Mouse (Mus musculus) CH12.LX (cell line): ENCODE results near the gene Anxa1. TPM values are rescaled to one million over a fixed set of nuclear protein-coding genes. Genes with fewer than 3 reads are reported as not detected.

Experiments
- DNase-seq: peaks from one replicate; pipeline ENCODE4 v3.0.0-alpha.2; 2013; ENCODE audit errors: extremely low read depth
- H3K27ac ChIP-seq: 2 replicates; pipeline ENCODE4 v1.5.1; 2012; ENCODE audit warnings: low read depth, mild to moderate bottlenecking, control low read depth, moderate library complexity; ENCODE audit not compliant: insufficient read depth
- H3K27me3 ChIP-seq: replicated peaks from 2 replicates; pipeline ENCODE3; 2012; ENCODE audit warnings: inconsistent platforms
- H3K36me3 ChIP-seq, 2 experiments: replicated peaks in 1 of 2; 2 replicates each; pipeline versions ENCODE3 to v1.6.1; 2012; ENCODE audit warnings: inconsistent platforms in 1 of 2, low read length in 1 of 2, mild to moderate bottlenecking in 1 of 2, mixed read lengths in 1 of 2, moderate library complexity in 1 of 2; ENCODE audit not compliant: control insufficient read depth in 1 of 2, insufficient read depth in 1 of 2
- H3K4me1 ChIP-seq, 2 experiments: 2 replicates each; pipeline ENCODE4 v1.6.1; 2012; ENCODE audit warnings: inconsistent platforms in 1 of 2, moderate library complexity in 1 of 2; ENCODE audit not compliant: insufficient read depth in 2 of 2, control insufficient read depth in 1 of 2
- H3K4me2 ChIP-seq: 2 replicates; pipeline ENCODE4 v1.6.1; 2012; ENCODE audit warnings: low read depth, mild to moderate bottlenecking, control low read depth; ENCODE audit not compliant: poor library complexity, insufficient read depth, severe bottlenecking
- H3K4me3 ChIP-seq, 3 experiments: fragments of 150-350 bp in 1 of 3; sonication (generic) in 1 of 3; replicated peaks in 1 of 3; 2 replicates each; pipeline versions ENCODE3 to v1.5.1; 2011 to 2012; ENCODE audit warnings: low read depth in 2 of 3, low read length in 2 of 3, mild to moderate bottlenecking in 2 of 3, moderate library complexity in 2 of 3, control low read depth in 1 of 3, improper control_type of control experiment in 1 of 3, inconsistent platforms in 1 of 3, mixed read lengths in 1 of 3; ENCODE audit not compliant: poor library complexity in 1 of 3
- H3K79me2 ChIP-seq: replicated peaks from 2 replicates; pipeline ENCODE4 v1.6.1; 2012; ENCODE audit warnings: mild to moderate bottlenecking, moderate library complexity; ENCODE audit not compliant: control insufficient read depth, poor library complexity, insufficient read depth, severe bottlenecking; ENCODE audit errors: extremely low read depth
- H3K9ac ChIP-seq: 2 replicates; pipeline ENCODE4 v1.6.1; 2012; ENCODE audit warnings: low read depth, mild to moderate bottlenecking, control low read depth, moderate library complexity; ENCODE audit not compliant: insufficient read depth
- H3K9me3 ChIP-seq: replicated peaks from 2 replicates; pipeline ENCODE3; 2012; ENCODE audit warnings: low read length, inconsistent platforms, mixed read lengths
- BHLHE40 ChIP-seq: IDR thresholded peaks from 2 replicates; pipeline ENCODE4 v1.6.1; 2011; ENCODE audit warnings: mild to moderate bottlenecking, low read depth, low read length, improper control_type of control experiment
- CHD1 ChIP-seq: IDR thresholded peaks from 2 replicates; pipeline ENCODE4 v1.6.1; 2012; ENCODE audit warnings: low read depth, low read length, improper control_type of control experiment, inconsistent platforms
- CTCF ChIP-seq, 2 experiments: IDR thresholded peaks in 1 of 2; conservative IDR thresholded peaks in 1 of 2; 2 replicates each; pipeline ENCODE4 v1.5.1; 2011 to 2012; ENCODE audit warnings: low read depth in 2 of 2, low read length in 2 of 2, improper control_type of control experiment in 1 of 2, inconsistent platforms in 1 of 2, mild to moderate bottlenecking in 1 of 2, moderate library complexity in 1 of 2
- ETS1 ChIP-seq: conservative IDR thresholded peaks from 2 replicates; pipeline ENCODE4 v1.6.1; 2012; ENCODE audit warnings: low read depth, mild to moderate bottlenecking, inconsistent platforms, low read length, improper control_type of control experiment, moderate library complexity
- HCFC1 ChIP-seq: IDR thresholded peaks from 2 replicates; pipeline ENCODE4 v1.6.1; 2012; ENCODE audit warnings: low read depth, mild to moderate bottlenecking, inconsistent platforms, low read length, improper control_type of control experiment
- IRF4 ChIP-seq: IDR thresholded peaks from 2 replicates; pipeline ENCODE4 v1.6.1; 2014; ENCODE audit warnings: low read depth, mild to moderate bottlenecking, inconsistent platforms, low read length, improper control_type of control experiment
- JUN ChIP-seq: IDR thresholded peaks from 2 replicates; pipeline ENCODE4 v1.6.1; 2011; ENCODE audit warnings: low read depth, mild to moderate bottlenecking, low read length, improper control_type of control experiment, moderate library complexity; ENCODE audit not compliant: insufficient read depth
- JUND ChIP-seq: conservative IDR thresholded peaks from 2 replicates; pipeline ENCODE4 v1.6.1; 2011; ENCODE audit warnings: low read depth, low read length, improper control_type of control experiment
- KAT2A ChIP-seq: IDR thresholded peaks from 2 replicates; pipeline ENCODE4 v1.6.1; 2012; ENCODE audit warnings: low read length, improper control_type of control experiment, inconsistent platforms; ENCODE audit not compliant: insufficient replicate concordance
- MAX ChIP-seq: IDR thresholded peaks from 2 replicates; pipeline ENCODE4 v1.6.1; 2011; ENCODE audit warnings: low read length, improper control_type of control experiment
- MAZ ChIP-seq: IDR thresholded peaks from 2 replicates; pipeline ENCODE4 v1.6.1; 2012; ENCODE audit warnings: low read depth, mild to moderate bottlenecking, inconsistent platforms, low read length, improper control_type of control experiment, moderate library complexity
- MXI1 ChIP-seq: IDR thresholded peaks from 2 replicates; pipeline ENCODE4 v1.6.1; 2011; ENCODE audit warnings: mild to moderate bottlenecking, low read depth, low read length, improper control_type of control experiment
- NRF1 ChIP-seq: IDR thresholded peaks from 2 replicates; pipeline ENCODE4 v1.6.1; 2014; ENCODE audit warnings: low read depth, mild to moderate bottlenecking, inconsistent platforms, low read length, improper control_type of control experiment, moderate library complexity
- PAX5 ChIP-seq: IDR thresholded peaks from 2 replicates; pipeline ENCODE4 v1.6.1; 2012; ENCODE audit warnings: low read length, inconsistent platforms, mixed read lengths
- POLR2AphosphoS2 ChIP-seq: IDR thresholded peaks from 2 replicates; pipeline ENCODE4 v1.6.1; 2011; ENCODE audit warnings: low read depth, low read length, improper control_type of control experiment
- RAD21 ChIP-seq: IDR thresholded peaks from 2 replicates; pipeline ENCODE4 v1.6.1; 2011; ENCODE audit warnings: low read depth, mild to moderate bottlenecking, low read length, improper control_type of control experiment, moderate library complexity
- SIN3A ChIP-seq: IDR thresholded peaks from 2 replicates; pipeline ENCODE4 v1.6.1; 2012; ENCODE audit warnings: low read length, improper control_type of control experiment, inconsistent platforms
- SMC3 ChIP-seq: IDR thresholded peaks from 2 replicates; pipeline ENCODE4 v1.6.1; 2011; ENCODE audit warnings: low read depth, low read length, improper control_type of control experiment
- TBP ChIP-seq: conservative IDR thresholded peaks from 2 replicates; pipeline ENCODE4 v1.6.1; 2011; ENCODE audit warnings: low read depth, low read length, improper control_type of control experiment
- TCF12 ChIP-seq: IDR thresholded peaks from 2 replicates; pipeline ENCODE4 v1.6.1; 2014; ENCODE audit warnings: low read depth, mild to moderate bottlenecking, inconsistent platforms, low read length, improper control_type of control experiment
- USF2 ChIP-seq: conservative IDR thresholded peaks from 2 replicates; pipeline ENCODE4 v1.6.1; 2011; ENCODE audit warnings: low read depth, low read length, improper control_type of control experiment
- ZC3H11A ChIP-seq: IDR thresholded peaks from 2 replicates; pipeline ENCODE4 v1.6.1; 2012; ENCODE audit warnings: low read depth, mild to moderate bottlenecking, inconsistent platforms, low read length, improper control_type of control experiment
- ZKSCAN1 ChIP-seq: IDR thresholded peaks from 2 replicates; pipeline ENCODE4 v1.6.1; 2012; ENCODE audit warnings: low read depth, inconsistent platforms, low read length, improper control_type of control experiment, borderline replicate concordance
- dilution Hi-C: fragments of 300-500 bp; cut with MboI; formaldehyde crosslinking; loops from 2 replicates; pipeline ENCODE4 v1.14.3; 2020; ENCODE audit warnings: low sequenced_read_pairs; ENCODE audit not compliant: extremely low pct_unique_long_range_greater_than_20kb, extremely low pct_ligation_motif_present
- in situ Hi-C: fragments of 300-500 bp; cut with MboI; formaldehyde crosslinking; loops from 3 replicates; pipeline ENCODE4 v1.14.3; 2019; ENCODE audit warnings: low sequenced_read_pairs, low pct_ligation_motif_present, low pct_unique_long_range_greater_than_20kb, mixed read lengths
- polyA plus RNA-seq: library from polyadenylated mRNA; unstranded; fragments of >175 nt; gene quantifications from 2 replicates; pipeline ENCODE4 v1.2.1, GENCODE M21; 2012; ENCODE audit warnings: low read depth; ENCODE audit not compliant: insufficient read length
- total RNA-seq, 2 experiments: library from RNA; depleted of rRNA; stranded (reverse); fragments of 300-350 nt in 1 of 2; fragments of >200 nt in 1 of 2; gene quantifications; 2 replicates each; pipeline ENCODE4 v1.2.3; 2012 to 2014

The Anxa1 gene
- total and polyA plus RNA-seq, 3 experiments = 3.9 to 24.9 (median 13.2) TPM

GRCm38 (mm10) chr19:20388276-20388675, 2.5 kb downstream of the Anxa1 start:
- dilution Hi-C loops (no loop called here), in situ Hi-C loops (no loop called here)
- no peaks in the 10 kb centered on the region for H3K9me3 ChIP-seq
- no peak overlapping the region for H3K4me3 ChIP-seq
- H3K4me1 ChIP-seq = peaks cover 0 to 29% of the 10 kb centered on the region in 2 experiments; a peak in 2 of 4 replicates
- H3K36me3 ChIP-seq = peaks cover 0 to 2% of the 10 kb centered on the region in 2 experiments
- no peak overlapping the region for H3K9ac ChIP-seq
- no peaks in the 10 kb centered on the region for H3K27me3 ChIP-seq
- DNase-seq = no peak
- no peaks in the 10 kb centered on the region for H3K79me2 ChIP-seq
- no peak overlapping the region for H3K4me2 ChIP-seq
- no peak for TF ChIP-seq JUN
- no peak for TF ChIP-seq MXI1
- no peak for TF ChIP-seq JUND
- TF ChIP-seq CHD1 = no peak
- TF ChIP-seq USF2 = no peak
- no peak for TF ChIP-seq IRF4
- TF ChIP-seq POLR2AphosphoS2 = no peak
- no peak for TF ChIP-seq ZC3H11A
- no peak for TF ChIP-seq ETS1
- TF ChIP-seq CTCF (conservative IDR thresholded peaks at IDR 0.05 in 1 of 2, IDR thresholded peaks at IDR 0.05 in 1 of 2; ENCODE audit: low read depth in 2 of 2, low read length in 2 of 2) = no peak
- TF ChIP-seq HCFC1 = no peak
- TF ChIP-seq BHLHE40 = no peak
- no peak for TF ChIP-seq NRF1
- TF ChIP-seq MAZ = no peak
- H3K27ac ChIP-seq = no peak overlapping the region

GRCm38 (mm10) chr19:20386296-20386695, 4.4 kb downstream of the Anxa1 start:
- Histone ChIP-seq H3K36me3 (peaks cover 0 to 2% of the 10 kb centered on the region in 2 experiments), H3K79me2 (no peaks in the 10 kb centered on the region), H3K9ac (no peak overlapping the region), H3K9me3 (no peaks in the 10 kb centered on the region), H3K27ac (no peak overlapping the region)
- in situ Hi-C loops = no loop called here
- no peak for DNase-seq
- TF ChIP-seq SMC3 = no peak
- TF ChIP-seq JUND = no peak
- no peak for TF ChIP-seq TCF12
- no peak for TF ChIP-seq ZKSCAN1
- TF ChIP-seq SIN3A = no peak
- TF ChIP-seq JUN = no peak
- no peak for TF ChIP-seq CHD1
- TF ChIP-seq MAX = no peak
- no peak for TF ChIP-seq PAX5
- TF ChIP-seq CTCF (conservative IDR thresholded peaks at IDR 0.05 in 1 of 2, IDR thresholded peaks at IDR 0.05 in 1 of 2; ENCODE audit: low read depth in 2 of 2, low read length in 2 of 2) = no peak
- no peak for TF ChIP-seq RAD21
- no peak for TF ChIP-seq TBP
- no peak for TF ChIP-seq ZC3H11A
- no peak for TF ChIP-seq KAT2A
- no peak for TF ChIP-seq HCFC1
- TF ChIP-seq, all 38 proteins: peak for 0
- Histone ChIP-seq H3K4me3 (no peak overlapping the region), H3K4me1 (peaks cover 0 to 33% of the 10 kb centered on the region in 2 experiments; a peak in 2 of 4 replicates), H3K27me3 (no peaks in the 10 kb centered on the region), H3K4me2 (no peak overlapping the region)
- dilution Hi-C loops = no loop called here
